Mouse (Mus musculus) hindbrain, embryonic 14.5 days (tissue): ENCODE data around the gene Fa2h. TPM values are rescaled to one million over a fixed set of nuclear protein-coding genes. Genes with fewer than 3 reads are reported as not detected.
"Not testable (repeated sequence)": the region's sequence is repeated elsewhere in the genome, so short reads cannot be mapped to it uniquely, and the experiment has no call there.

ENCODE experiments used
- ATAC-seq: fragments of 200-750 bp; cut with Nextera tagmentation; 2 replicates; pipeline ENCODE4 v1.8.0; 2017; ENCODE audit warnings: moderate number of reproducible peaks, mild to moderate bottlenecking, moderate TSS enrichment, moderate library complexity; ENCODE audit not compliant: low FRiP score
- DNase-seq: peaks from one replicate; pipeline ENCODE4 v3.0.0-alpha.2; 2015; ENCODE audit warnings: low spot score
- H3K27ac ChIP-seq: fragments of 300-500 bp; sonication (generic); 2 replicates; pipeline ENCODE4 v1.5.1; 2014; ENCODE audit warnings: mild to moderate bottlenecking, moderate library complexity
- H3K27me3 ChIP-seq: fragments of 300-500 bp; sonication (generic); 2 replicates; pipeline ENCODE4 v1.6.1; 2014; ENCODE audit warnings: mild to moderate bottlenecking, low read length, mixed read lengths; ENCODE audit not compliant: control insufficient read depth, insufficient read depth
- H3K36me3 ChIP-seq: fragments of 300-500 bp; sonication (generic); replicated peaks from 2 replicates; pipeline ENCODE4 v1.6.1; 2014; ENCODE audit not compliant: control insufficient read depth, insufficient read depth
- H3K4me1 ChIP-seq: fragments of 300-500 bp; sonication (generic); replicated peaks from 2 replicates; pipeline ENCODE4 v1.6.1; 2014; ENCODE audit warnings: antibody characterized with exemption, low read length, mixed read lengths; ENCODE audit not compliant: control insufficient read depth, insufficient read depth
- H3K4me2 ChIP-seq: fragments of 300-500 bp; sonication (generic); replicated peaks from 2 replicates; pipeline ENCODE4 v1.6.1; 2014; ENCODE audit warnings: mild to moderate bottlenecking, moderate library complexity
- H3K4me3 ChIP-seq: fragments of 300-500 bp; sonication (generic); replicated peaks from 2 replicates; pipeline ENCODE4 v1.5.1; 2014; ENCODE audit warnings: mild to moderate bottlenecking, low read length
- H3K9ac ChIP-seq: fragments of 300-500 bp; sonication (generic); 2 replicates; pipeline ENCODE4 v1.6.1; 2014
- H3K9me3 ChIP-seq: fragments of 300-500 bp; sonication (generic); 2 replicates; pipeline ENCODE4 v1.6.1; 2016; ENCODE audit warnings: low read length; ENCODE audit not compliant: control insufficient read depth
- WGBS: fragments of 180-500 bp; shearing (Covaris S2); extraction: QIAGEN DNeasy Blood & Tissue Kit; methylation state at CpG from one replicate; pipeline ENCODE4 v1.1.7; 2014; 5-methylcytosine and 5-hydroxymethylcytosine counted together
- polyA plus RNA-seq: library from polyadenylated mRNA; unstranded; fragments of >200 nt; fragmentation: Nextera tagmentation; extraction: Ambion mirVana; gene quantifications from 2 replicates; pipeline ENCODE4 v1.2.1, GENCODE M21; 2014

Gene Fa2h
- polyA plus RNA-seq, 1 experiment from 2014 or later = 0.74 TPM

DNA sequence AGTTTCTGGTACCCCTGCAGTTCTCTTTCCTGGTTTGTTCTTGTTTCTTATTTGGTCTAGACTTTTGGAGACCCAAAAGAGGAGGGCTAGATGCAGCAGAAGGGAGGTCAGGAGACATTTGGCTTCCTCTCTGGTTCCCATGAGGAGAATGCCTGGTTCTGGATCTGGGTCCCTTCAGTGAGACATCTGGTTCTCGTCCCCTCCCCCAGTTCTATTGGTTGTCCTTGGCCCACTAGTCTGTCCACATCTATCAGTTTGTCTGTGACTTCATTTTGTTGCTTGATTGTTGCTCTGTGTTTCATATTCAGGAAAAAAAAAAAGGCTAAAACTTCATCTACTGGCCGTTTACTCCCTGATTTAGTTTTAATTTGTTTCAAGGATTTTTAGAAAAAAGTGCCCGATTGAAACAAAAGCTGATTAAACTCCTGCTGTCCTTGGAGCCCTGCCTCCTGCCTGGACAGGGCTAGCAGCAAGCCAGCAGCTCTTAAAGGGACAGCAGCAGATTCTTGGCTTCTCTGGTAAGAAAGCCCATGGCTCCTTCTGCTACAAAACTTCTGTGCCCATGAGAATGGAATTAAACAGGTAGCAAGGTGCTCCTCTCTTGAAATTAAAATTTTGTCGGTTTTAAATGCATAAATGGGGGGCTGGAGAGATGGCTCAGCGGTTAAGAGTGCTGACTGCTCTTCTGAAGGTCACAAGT, 88.4 kb downstream of the Fa2h start:
- H3K4me3 ChIP-seq = no peak overlapping the region
- WGBS = 31% methylated on average over 5 of the region's 5 CpGs
- no peaks in the 10 kb centered on the region for H3K9me3 ChIP-seq
- H3K36me3 ChIP-seq = no peaks in the 10 kb centered on the region
- ATAC-seq (no peak), DNase-seq (no peak)
- no peaks in the 10 kb centered on the region for H3K27me3 ChIP-seq
- H3K9ac ChIP-seq = no peak overlapping the region
- H3K27ac ChIP-seq = no peak overlapping the region
- no peak overlapping the region for H3K4me2 ChIP-seq
- H3K4me1 ChIP-seq = no peaks in the 10 kb centered on the region

DNA sequence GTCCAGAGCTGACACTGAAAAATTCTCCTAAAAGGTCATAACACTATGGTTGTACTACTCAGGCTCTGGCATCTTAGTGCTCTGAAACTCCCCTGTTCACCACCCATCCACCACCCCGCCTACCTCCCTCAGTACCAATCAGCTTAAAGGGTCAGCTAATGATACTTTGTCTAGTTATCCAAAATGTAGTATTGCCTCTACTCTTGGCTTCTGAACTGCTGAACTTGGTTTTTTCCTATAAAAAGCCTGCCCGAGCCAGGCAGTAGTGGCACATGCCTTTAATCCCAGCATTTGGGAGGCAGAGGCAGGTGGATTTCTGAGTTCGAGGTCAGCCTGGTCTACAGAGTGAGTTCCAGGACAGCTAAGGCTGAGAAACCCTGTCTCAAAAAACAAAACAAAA, 89.3 kb downstream of the Fa2h start:
- ATAC-seq (no peak), DNase-seq (no peak)
- WGBS = 90% methylated on average over 3 of the region's 3 CpGs
- H3K4me3 ChIP-seq = no peak overlapping the region
- no peaks in the 10 kb centered on the region for H3K27me3 ChIP-seq
- no peak overlapping the region for H3K4me2 ChIP-seq
- no peak overlapping the region for H3K9ac ChIP-seq
- H3K36me3 ChIP-seq = no peaks in the 10 kb centered on the region
- no peak overlapping the region for H3K27ac ChIP-seq
- no peaks in the 10 kb centered on the region for H3K9me3 ChIP-seq
- peaks cover under 1% of the 10 kb centered on the region; the same call in 1 of the 2 replicates for H3K4me1 ChIP-seq

DNA sequence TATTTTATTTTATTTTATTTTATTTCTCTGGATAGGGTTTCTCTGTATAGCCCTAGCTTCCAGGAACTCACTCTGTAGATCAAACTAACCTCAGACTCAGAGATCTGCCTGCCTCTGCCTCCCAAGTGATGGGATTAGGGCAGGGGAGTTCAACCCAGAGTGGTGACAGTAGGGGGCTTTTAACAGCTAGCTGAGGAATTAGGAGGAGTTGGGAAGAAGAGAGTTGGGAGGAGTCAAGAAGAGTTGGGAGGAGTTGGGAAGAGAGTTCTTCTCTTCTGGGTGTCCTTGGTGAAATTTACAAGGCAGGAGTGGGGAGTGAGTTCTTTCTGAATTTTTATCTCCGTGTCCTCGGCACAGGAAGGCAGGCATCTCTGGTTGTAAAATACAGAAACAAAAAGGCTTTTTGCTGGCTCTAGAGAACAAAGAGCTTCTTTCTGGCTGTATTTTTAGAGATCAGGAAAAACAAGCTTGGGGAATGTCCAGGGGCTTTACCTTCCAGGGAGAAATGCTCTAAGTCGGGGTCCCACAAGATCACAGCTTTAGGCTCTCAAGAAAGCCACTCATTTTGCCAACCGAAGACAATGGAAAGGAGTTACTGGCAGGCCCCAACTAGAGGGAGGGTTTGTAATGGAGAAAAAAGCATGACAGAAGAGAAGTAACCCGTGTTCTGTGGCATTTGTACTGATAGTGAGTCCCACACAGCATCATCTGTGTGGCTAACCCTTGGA, 90.4 kb downstream of the Fa2h start:
- not testable (repeated sequence) for DNase-seq, H3K4me3 ChIP-seq, H3K4me1 ChIP-seq, H3K4me2 ChIP-seq, ATAC-seq, H3K9ac ChIP-seq, H3K9me3 ChIP-seq, H3K27me3 ChIP-seq, H3K36me3 ChIP-seq, H3K27ac ChIP-seq
- WGBS = 88% methylated on average over 5 of the region's 5 CpGs

DNA sequence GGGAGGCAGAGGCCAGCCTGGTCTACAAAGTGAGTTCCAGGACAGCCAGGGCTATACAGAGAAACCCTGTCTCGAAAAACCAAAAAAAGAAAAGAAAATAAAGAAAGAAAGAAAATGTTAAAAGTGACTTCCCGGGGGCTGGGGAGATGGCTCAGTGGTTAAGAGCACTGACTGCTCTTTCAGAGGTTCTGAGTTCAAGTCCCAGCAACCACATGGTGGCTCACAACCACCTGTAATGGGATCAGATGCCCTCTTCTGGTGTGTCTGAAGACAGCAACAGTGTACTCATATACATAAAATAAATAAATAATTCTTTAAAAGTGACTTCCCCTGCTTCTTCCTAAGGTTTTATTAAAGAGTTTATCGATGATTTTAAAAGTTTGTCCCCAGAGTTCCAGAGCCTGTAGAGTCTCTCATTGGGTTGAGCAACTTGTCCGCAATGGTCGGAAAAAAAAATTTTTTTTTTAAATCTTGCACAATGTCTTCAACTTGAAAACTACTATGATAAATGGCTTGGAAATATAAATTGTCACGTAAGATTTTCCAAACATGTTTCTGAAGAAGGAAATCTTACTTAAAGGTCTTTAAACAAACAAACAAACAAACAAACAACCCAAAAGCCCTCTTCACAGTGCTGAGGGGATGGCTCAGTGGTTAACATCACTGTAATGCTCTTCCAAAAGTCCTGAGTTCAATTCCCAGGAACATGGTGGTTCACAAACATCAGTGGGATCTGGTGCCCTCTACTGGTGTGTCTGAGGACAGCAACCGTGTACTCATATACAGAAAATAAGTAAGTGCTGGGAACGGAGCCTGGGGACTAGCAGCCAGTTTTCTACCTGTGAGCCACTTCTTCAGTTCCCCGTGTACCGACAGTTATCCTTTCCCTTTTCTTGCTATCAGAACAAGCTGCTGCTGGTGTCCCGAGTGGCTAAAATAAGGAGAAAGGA, 92.8 kb downstream of the Fa2h start:
- ATAC-seq = no peak
- H3K9ac ChIP-seq = no peak overlapping the region
- H3K36me3 ChIP-seq = peaks cover 10% of the 10 kb centered on the region
- H3K4me1 ChIP-seq = peaks cover 5% of the 10 kb centered on the region; the same call in 1 of the 2 replicates
- H3K9me3 ChIP-seq = no peaks in the 10 kb centered on the region
- no peaks in the 10 kb centered on the region for H3K27me3 ChIP-seq
- H3K4me3 ChIP-seq = peak overlapping the region; percentile 65; the same call in 1 of the 2 replicates
- H3K27ac ChIP-seq = no peak overlapping the region
- H3K4me2 ChIP-seq = peak overlapping the region; percentile 26; the same call in 1 of the 2 replicates
- no peak for DNase-seq
- 66% methylated on average over 11 of the region's 11 CpGs for WGBS

DNA sequence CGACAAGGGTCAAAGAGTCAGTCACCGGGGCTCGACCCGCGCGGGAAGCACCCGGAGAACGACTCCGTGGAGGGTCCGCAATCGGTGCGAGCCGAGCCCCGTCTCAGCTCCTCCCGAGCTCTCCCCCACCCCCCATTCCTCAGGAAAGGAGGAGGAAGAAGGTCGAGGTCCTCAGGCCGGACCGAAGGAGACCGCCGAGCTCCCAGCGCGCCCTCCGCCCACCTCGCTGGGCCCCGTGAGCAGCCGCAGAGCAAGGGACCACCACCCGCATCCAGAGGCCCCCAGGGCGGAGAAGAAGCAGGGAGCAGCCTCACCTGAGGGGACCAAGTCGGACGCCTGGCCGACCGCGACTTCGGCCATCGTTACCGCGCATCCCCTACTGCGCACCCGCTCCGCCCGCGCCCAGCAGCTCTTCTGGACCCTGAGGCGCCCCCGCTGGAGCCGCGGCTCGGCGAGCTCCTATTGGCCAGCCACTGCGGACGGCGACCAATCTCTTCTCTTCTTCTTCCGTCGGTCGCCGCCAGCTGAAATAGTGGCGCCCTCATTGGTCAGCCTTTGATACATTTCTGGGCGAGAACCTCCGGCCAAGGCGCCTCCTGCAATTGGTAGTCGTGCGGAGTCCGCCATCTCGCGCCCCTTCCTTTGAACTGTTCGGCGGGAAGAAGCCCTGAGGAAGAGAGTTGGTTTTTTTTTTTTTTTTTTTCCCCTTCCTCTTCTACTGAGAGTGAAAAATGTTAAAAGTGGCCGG, 93.6 kb downstream of the Fa2h start, which contains the start of gene Rfwd3:
Gene Rfwd3, minus strand, starts transcription at position 402 of the 748 bp plus-strand sequence.
- no peaks in the 10 kb centered on the region for H3K27me3 ChIP-seq
- H3K9me3 ChIP-seq = no peaks in the 10 kb centered on the region
- ATAC-seq = peak; percentile 100
- peak; percentile 91 for DNase-seq
- WGBS = under 1% methylated on average over 67 of the region's 67 CpGs
- H3K9ac ChIP-seq = peak within 1 kb of the TSS; percentile 75
- peak within 1 kb of the TSS; percentile 71 for H3K27ac ChIP-seq
- peaks cover 5% of the 10 kb centered on the region; the same call in 1 of the 2 replicates for H3K4me1 ChIP-seq
- peaks cover 17% of the 10 kb centered on the region for H3K36me3 ChIP-seq
- peak within 1 kb of the TSS; percentile 65 for H3K4me3 ChIP-seq
- H3K4me2 ChIP-seq = peak within 1 kb of the TSS; percentile 77

DNA sequence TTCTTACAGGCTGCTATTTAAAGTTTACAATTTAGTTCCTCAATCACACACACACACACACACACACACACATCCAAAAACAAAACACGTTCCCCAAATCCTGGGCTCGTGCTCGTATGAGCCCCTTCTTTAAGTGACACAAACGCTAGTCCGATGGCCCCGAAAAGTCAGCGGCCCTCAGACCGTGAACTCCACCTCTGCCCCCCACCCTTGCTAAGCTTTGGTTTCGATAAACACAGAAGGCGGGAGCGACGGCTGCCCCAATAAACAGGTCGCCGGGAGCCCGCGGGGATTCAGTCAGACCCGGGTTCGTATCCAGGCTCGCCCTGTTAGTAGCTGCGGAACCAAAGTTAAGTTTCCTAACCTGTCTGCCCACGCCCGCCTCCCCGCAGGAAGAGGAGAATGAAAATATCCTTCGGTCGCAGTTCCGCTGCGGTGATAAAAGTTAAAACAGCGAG, 94.2 kb downstream of the Fa2h start:
- under 1% methylated on average over 28 of the region's 28 CpGs for WGBS
- ATAC-seq = no peak; the same call in 1 of the 2 replicates
- no peaks in the 10 kb centered on the region for H3K27me3 ChIP-seq

DNA sequence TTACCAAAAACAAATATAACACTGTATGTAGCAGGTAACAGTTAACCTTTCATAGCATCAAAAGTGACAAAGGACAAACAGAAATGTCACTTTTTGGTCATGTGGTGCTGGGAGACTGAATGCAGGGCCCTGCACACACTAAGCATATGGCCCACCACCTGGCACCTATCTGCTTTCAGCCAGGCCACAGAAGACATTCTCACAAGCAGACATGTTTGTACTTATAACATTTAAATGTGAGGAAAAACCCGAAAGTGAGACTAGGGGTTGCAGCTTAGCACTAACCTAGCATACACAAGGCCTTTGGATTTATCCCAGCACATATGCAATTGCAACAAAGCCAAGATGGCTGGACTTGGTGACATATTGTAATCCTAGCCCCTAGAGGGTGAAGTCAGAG, 95.6 kb downstream of the Fa2h start:
- H3K9me3 ChIP-seq = no peaks in the 10 kb centered on the region
- peaks cover 36% of the 10 kb centered on the region for H3K36me3 ChIP-seq
- no peak overlapping the region for H3K4me3 ChIP-seq
- DNase-seq (no peak), ATAC-seq (no peak)
- H3K4me2 ChIP-seq = no peak overlapping the region
- peaks cover 5% of the 10 kb centered on the region; the same call in 1 of the 2 replicates for H3K4me1 ChIP-seq
- WGBS = 88% methylated on average over 1 of the region's 1 CpGs
- H3K27me3 ChIP-seq = no peaks in the 10 kb centered on the region
- H3K27ac ChIP-seq = no peak overlapping the region
- H3K9ac ChIP-seq = peak overlapping the region; percentile 10; the same call in 1 of the 2 replicates

More for the DNA sequence above, 94.2 kb downstream of the Fa2h start:
- peaks cover 22% of the 10 kb centered on the region for H3K36me3 ChIP-seq
- H3K9ac ChIP-seq = peak overlapping the region; percentile 75
- no peaks in the 10 kb centered on the region for H3K9me3 ChIP-seq
- DNase-seq = no peak
- H3K4me2 ChIP-seq = peak overlapping the region; percentile 77
- H3K4me1 ChIP-seq = peaks cover 5% of the 10 kb centered on the region; the same call in 1 of the 2 replicates
- H3K4me3 ChIP-seq = peak overlapping the region; percentile 65
- peak overlapping the region; percentile 71 for H3K27ac ChIP-seq
